Mouse (Mus musculus) myocyte (in vitro differentiated cells): Measurements from ENCODE around the gene Fam161a.

Experiments used
- E2F4 ChIP-seq: IDR thresholded peaks from one replicate; pipeline ENCODE4 v1.6.1; 2011; ENCODE audit warnings: mild to moderate bottlenecking, control low read depth, moderate library complexity; ENCODE audit not compliant: insufficient read depth
- MAX ChIP-seq: IDR thresholded peaks from one replicate; pipeline ENCODE4 v1.6.1; 2011; ENCODE audit warnings: low read depth, mild to moderate bottlenecking, control low read depth
- MYOD1 ChIP-seq, 3 experiments: IDR thresholded peaks; one replicate each; pipeline ENCODE4 v1.6.1; 2011; ENCODE audit warnings: control low read depth in 2 of 3, low read depth in 2 of 3, mild to moderate bottlenecking in 2 of 3, moderate library complexity in 1 of 3; ENCODE audit not compliant: insufficient read length in 2 of 3, control insufficient read depth in 1 of 3
- MYOG ChIP-seq, 3 experiments: IDR thresholded peaks; one replicate each; pipeline ENCODE4 v1.6.1; 2011; ENCODE audit warnings: control low read depth in 2 of 3, low read depth in 2 of 3, mild to moderate bottlenecking in 2 of 3; ENCODE audit not compliant: insufficient read length in 2 of 3, control insufficient read depth in 1 of 3, insufficient read depth in 1 of 3
- POLR2A ChIP-seq: IDR thresholded peaks from one replicate; pipeline ENCODE4 v1.6.1; 2011; ENCODE audit warnings: low read depth, mild to moderate bottlenecking, control low read depth, moderate library complexity; ENCODE audit not compliant: insufficient read length
- POLR2AphosphoS2 ChIP-seq: IDR thresholded peaks from one replicate; pipeline ENCODE4 v1.6.1; 2011; ENCODE audit warnings: low read depth, control low read depth; ENCODE audit not compliant: insufficient read length
- TCF12 ChIP-seq: IDR thresholded peaks from one replicate; pipeline ENCODE4 v1.6.1; 2011; ENCODE audit warnings: mild to moderate bottlenecking, control low read depth; ENCODE audit not compliant: poor library complexity, insufficient read depth, severe bottlenecking
- USF1 ChIP-seq: IDR thresholded peaks from one replicate; pipeline ENCODE4 v1.6.1; 2011; ENCODE audit warnings: low read depth, mild to moderate bottlenecking, control low read depth, moderate library complexity

DNA sequence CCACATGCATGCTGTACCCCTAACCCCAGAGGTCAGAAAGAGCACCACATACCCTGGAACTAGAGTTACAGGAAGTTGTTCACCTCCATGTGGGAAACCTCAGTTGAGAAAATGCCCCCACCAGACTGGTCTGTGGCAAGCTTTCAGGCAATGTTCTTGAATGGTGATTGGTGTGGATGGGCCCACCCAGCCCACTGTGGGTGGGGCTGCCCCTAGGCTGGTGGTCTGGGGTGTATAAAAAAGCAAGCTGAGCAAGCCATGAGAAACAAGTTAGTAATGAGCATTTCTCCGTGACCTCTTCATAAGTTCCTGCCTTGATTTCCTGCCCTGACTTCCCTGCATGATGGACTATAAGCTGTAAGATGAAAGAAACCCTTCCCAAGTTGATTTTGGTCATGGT, 45.2 kb upstream of the Fam161a start:
- TF ChIP-seq E2F4 (no peak), POLR2A (no peak), TCF12 (no peak), MAX (no peak), MYOD1 (IDR thresholded peaks at IDR 0.05; ENCODE audit: control insufficient read depth in 1 of 3, insufficient read length in 2 of 3, low read depth in 2 of 3) (no peak), USF1 (no peak), MYOG (IDR thresholded peaks at IDR 0.05; ENCODE audit: control insufficient read depth in 1 of 3, insufficient read depth in 1 of 3, insufficient read length in 2 of 3, low read depth in 2 of 3) (no peak), POLR2AphosphoS2 (no peak)
